Mouse (Mus musculus): ENCODE measurements at regions not wholly inside any gene's neighbourhood (a gene's known extent, or its start where the extent isn't known, plus 50 kb on each side); places are given as distances from the start of the nearest gene placed in this dataset.

DNA sequence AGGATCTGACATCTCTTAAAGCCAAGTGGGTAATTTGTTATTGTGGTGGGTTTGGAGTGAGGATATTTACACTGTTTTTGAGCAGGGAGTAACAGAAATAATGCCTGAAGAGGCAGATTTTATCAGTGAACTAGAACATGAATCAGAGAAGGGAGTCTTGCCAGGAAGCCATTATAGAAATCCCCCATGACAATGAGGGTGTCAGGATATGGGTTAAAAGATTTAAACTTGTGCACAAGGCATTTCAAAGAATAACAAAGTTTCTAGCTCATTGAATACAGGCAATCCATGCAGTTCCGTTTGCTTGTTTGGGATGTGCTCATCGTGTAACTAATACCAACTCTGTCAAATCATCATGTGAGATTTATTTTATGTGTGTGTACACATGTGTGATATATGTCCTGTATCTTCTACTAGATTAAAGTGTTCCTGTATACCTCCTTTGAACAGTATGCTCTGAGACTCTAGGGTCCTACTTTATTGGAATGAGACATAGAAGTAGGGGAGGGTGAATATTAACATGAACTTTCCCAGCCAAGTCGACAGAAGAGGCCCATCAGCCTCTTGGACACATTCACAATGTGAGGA is 134.0 kb upstream of the Cxxc4 start:
- WGBS, result 79% methylated on average over 3 of the region's 3 CpGs
- no peaks in the 10 kb centered on the region for H3K4me1 ChIP-seq (ENCODE audit: control insufficient read depth, insufficient read depth, low read length)
- TF ChIP-seq POLR2A (IDR thresholded peaks at IDR 0.05; ENCODE audit: borderline replicate concordance, control insufficient read depth, low read depth, low read length) (no peak), CTCF (IDR thresholded peaks at IDR 0.05; ENCODE audit: control insufficient read depth, insufficient read depth, low read length) (no peak)
- H3K27ac ChIP-seq (ENCODE audit: control insufficient read depth, insufficient read depth, low read depth, low read length, poor library complexity), result no peak overlapping the region
- no peak overlapping the region for H3K4me3 ChIP-seq (replicated peaks; ENCODE audit: control insufficient read depth, low read depth, low read length)

DNA sequence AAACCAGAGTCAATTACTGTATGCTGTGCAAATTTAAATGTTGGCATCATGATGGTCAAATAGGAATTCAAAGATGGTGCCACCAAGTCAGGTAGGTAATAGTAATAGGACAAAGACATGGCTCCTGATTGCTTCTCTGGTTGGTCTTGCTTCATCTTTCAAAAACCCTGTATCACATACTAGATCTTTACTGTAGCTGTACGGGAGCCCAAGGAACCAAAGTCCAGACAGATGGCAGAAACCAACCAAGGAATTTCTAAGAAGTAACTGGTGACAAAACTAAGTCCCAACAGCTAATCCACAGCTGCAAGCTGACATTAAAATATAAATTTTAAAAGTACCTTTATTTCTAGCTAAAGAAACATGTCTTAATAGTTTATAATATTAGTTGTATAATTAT is 131.7 kb upstream of the Cxxc4 start:
- TF ChIP-seq POLR2A (IDR thresholded peaks at IDR 0.05; ENCODE audit: borderline replicate concordance, control insufficient read depth, low read depth, low read length), result no peak
- no peak for TF ChIP-seq CTCF (IDR thresholded peaks at IDR 0.05; ENCODE audit: control insufficient read depth, insufficient read depth, low read length)
- Histone ChIP-seq H3K27ac (ENCODE audit: control insufficient read depth, insufficient read depth, low read depth, low read length, poor library complexity) (no peak overlapping the region), H3K4me3 (replicated peaks; ENCODE audit: control insufficient read depth, low read depth, low read length) (no peak overlapping the region), H3K4me1 (ENCODE audit: control insufficient read depth, insufficient read depth, low read length) (no peaks in the 10 kb centered on the region)
- 61% methylated on average over 1 of the region's 1 CpGs for WGBS

DNA sequence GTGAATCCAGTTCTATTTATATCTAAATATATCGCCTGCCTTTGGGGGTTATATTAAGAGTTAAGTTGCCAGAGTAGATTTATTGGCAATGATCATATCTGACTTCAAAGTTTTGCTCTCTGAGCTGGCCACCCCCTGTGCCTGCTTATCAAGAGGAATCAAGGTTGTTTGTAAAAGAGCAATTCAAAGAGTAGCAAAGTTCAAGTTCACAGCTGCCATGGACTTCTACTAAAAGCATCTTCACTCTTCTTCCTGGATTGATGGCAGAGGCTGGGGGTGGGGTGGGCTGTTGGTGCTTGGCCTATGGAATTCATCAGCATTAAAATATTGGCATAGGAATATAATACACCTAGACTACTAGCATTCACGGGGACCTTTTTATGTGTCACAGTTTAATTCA is 131.2 kb upstream of the Cxxc4 start:
- Histone ChIP-seq H3K4me3 (replicated peaks; ENCODE audit: control insufficient read depth, low read depth, low read length) (no peak overlapping the region), H3K4me1 (ENCODE audit: control insufficient read depth, insufficient read depth, low read length) (no peaks in the 10 kb centered on the region), H3K27ac (ENCODE audit: control insufficient read depth, insufficient read depth, low read depth, low read length, poor library complexity) (no peak overlapping the region)
- TF ChIP-seq POLR2A (IDR thresholded peaks at IDR 0.05; ENCODE audit: borderline replicate concordance, control insufficient read depth, low read depth, low read length) (no peak), CTCF (IDR thresholded peaks at IDR 0.05; ENCODE audit: control insufficient read depth, insufficient read depth, low read length) (no peak)
- 78% methylated on average over 2 of the region's 2 CpGs for WGBS

DNA sequence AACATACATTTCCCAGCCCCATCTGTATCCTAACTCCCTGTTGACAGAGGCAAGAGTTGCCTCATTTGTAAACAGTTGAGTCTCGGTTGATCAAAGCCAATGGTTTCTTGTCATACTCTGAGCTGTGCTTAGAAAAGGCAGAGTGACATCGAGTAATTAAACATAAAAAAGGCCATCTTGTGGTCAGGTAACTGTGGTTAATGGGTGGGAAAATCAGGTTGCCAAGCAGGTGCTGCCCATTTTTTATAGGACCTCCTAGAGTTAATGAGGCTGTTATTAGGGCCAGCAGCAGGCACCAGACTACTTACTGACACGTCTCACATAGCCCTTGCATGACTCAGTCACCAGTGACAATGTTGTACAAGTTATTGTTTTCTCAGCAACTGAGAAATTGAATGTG is 130.7 kb upstream of the Cxxc4 start:
- no peak overlapping the region for H3K4me3 ChIP-seq (replicated peaks; ENCODE audit: control insufficient read depth, low read depth, low read length)
- 74% methylated on average over 3 of the region's 3 CpGs for whole genome bisulfite sequencing
- no peak overlapping the region for H3K27ac ChIP-seq (ENCODE audit: control insufficient read depth, insufficient read depth, low read depth, low read length, poor library complexity)
- no peak for TF ChIP-seq POLR2A (IDR thresholded peaks at IDR 0.05; ENCODE audit: borderline replicate concordance, control insufficient read depth, low read depth, low read length)
- TF ChIP-seq CTCF (IDR thresholded peaks at IDR 0.05; ENCODE audit: control insufficient read depth, insufficient read depth, low read length), result no peak
- no peaks in the 10 kb centered on the region for H3K4me1 ChIP-seq (ENCODE audit: control insufficient read depth, insufficient read depth, low read length)

DNA sequence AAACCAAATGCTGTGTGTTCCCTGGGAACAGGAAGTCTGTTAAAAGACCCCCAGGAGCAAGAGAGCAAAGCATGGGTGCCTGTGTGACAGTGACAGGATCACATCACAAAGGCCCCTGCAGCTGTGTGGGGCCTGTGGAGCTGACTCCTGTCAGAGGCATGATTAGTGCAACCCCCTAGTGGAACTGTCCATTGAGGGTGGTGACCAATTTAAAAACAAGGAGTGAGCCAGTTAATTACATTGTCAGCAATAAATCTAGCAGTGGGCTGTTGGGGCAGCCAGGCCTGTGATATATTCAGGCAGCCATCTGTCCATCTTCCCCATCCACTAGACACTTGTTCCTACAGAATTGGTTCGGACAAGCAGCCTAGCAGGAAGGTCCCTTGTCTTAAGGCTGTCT is 121.8 kb upstream of the Cxxc4 start:
- WGBS, result 79% methylated on average over 1 of the region's 1 CpGs
- Histone ChIP-seq H3K27ac (ENCODE audit: control insufficient read depth, insufficient read depth, low read depth, low read length, poor library complexity) (no peak overlapping the region), H3K4me3 (replicated peaks; ENCODE audit: control insufficient read depth, low read depth, low read length) (no peak overlapping the region), H3K4me1 (ENCODE audit: control insufficient read depth, insufficient read depth, low read length) (no peaks in the 10 kb centered on the region)
- TF ChIP-seq CTCF (IDR thresholded peaks at IDR 0.05; ENCODE audit: control insufficient read depth, insufficient read depth, low read length), result no peak

DNA sequence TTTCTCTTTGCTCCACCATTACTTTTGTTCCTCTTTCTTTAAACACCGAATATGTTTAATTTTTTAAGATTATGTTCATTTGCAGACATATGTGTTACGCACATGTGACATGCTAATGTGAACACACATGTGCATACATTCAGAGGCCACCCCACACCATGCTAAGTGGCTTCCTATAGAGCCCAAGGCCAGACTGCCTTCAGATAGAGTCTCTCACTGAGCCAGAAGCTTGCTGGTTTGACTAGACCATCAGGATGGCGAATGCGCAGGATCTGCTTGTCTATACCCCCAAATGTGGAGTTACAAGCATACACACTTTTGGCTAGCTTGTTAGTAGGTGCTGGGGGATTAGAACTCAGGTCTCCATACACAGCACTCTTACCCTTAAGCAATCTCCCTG is 121.3 kb upstream of the Cxxc4 start:
- no peak overlapping the region for H3K4me3 ChIP-seq (replicated peaks; ENCODE audit: control insufficient read depth, low read depth, low read length)
- H3K4me1 ChIP-seq (ENCODE audit: control insufficient read depth, insufficient read depth, low read length), result no peaks in the 10 kb centered on the region
- TF ChIP-seq POLR2A (IDR thresholded peaks at IDR 0.05; ENCODE audit: borderline replicate concordance, control insufficient read depth, low read depth, low read length) (no peak), CTCF (IDR thresholded peaks at IDR 0.05; ENCODE audit: control insufficient read depth, insufficient read depth, low read length) (no peak)
- no peak overlapping the region for H3K27ac ChIP-seq (ENCODE audit: control insufficient read depth, insufficient read depth, low read depth, low read length, poor library complexity)
- WGBS, result 90% methylated on average over 4 of the region's 4 CpGs

DNA sequence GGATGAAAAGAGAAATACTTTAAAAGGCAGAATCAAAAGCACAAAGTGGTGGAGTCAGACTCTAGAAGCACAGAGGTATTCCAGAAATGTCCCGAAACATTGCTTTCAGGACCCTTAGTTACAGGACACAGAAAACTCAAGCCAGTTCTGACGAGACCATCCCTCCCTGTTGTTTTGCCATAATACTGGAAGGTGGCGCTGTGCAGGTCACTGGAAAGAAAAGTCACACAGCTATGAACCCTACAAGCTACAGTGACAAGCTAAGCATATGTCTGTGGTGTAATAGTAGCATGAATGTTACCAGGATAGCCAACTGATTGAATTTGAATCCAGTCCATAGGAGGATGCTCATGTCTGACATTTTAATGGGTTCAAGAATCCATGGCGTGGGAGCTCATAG is 117.4 kb upstream of the Cxxc4 start:
- 74% methylated on average over 4 of the region's 4 CpGs for WGBS
- H3K4me1 ChIP-seq (ENCODE audit: control insufficient read depth, insufficient read depth, low read length), result no peaks in the 10 kb centered on the region
- TF ChIP-seq POLR2A (IDR thresholded peaks at IDR 0.05; ENCODE audit: borderline replicate concordance, control insufficient read depth, low read depth, low read length) (no peak), CTCF (IDR thresholded peaks at IDR 0.05; ENCODE audit: control insufficient read depth, insufficient read depth, low read length) (no peak)
- H3K4me3 ChIP-seq (replicated peaks; ENCODE audit: control insufficient read depth, low read depth, low read length), result no peak overlapping the region
- no peak overlapping the region for H3K27ac ChIP-seq (ENCODE audit: control insufficient read depth, insufficient read depth, low read depth, low read length, poor library complexity)

DNA sequence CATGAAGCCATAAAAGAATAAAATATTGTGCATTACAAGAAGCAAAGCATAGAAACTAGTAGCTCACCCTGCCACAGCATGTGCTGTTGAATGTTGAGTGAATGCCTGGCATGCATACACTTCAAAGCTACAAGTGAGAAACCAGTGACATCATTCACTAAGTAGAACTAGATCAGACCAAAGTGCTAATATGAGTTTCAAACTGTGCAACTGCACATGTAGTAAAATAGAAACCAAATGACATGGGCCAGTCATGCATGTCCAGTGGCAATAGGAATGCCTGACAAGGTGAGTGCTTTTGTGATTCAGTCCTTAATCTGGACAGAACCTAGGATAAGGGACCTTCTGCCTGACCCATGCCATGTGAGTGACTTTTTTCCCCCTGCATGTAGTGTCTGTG is 111.3 kb upstream of the Cxxc4 start:
- no peak overlapping the region for H3K4me3 ChIP-seq (replicated peaks; ENCODE audit: control insufficient read depth, low read depth, low read length)
- no peak overlapping the region for H3K27ac ChIP-seq (ENCODE audit: control insufficient read depth, insufficient read depth, low read depth, low read length, poor library complexity)
- TF ChIP-seq CTCF (IDR thresholded peaks at IDR 0.05; ENCODE audit: control insufficient read depth, insufficient read depth, low read length) (no peak), POLR2A (IDR thresholded peaks at IDR 0.05; ENCODE audit: borderline replicate concordance, control insufficient read depth, low read depth, low read length) (no peak)
- no peaks in the 10 kb centered on the region for H3K4me1 ChIP-seq (ENCODE audit: control insufficient read depth, insufficient read depth, low read length)

DNA sequence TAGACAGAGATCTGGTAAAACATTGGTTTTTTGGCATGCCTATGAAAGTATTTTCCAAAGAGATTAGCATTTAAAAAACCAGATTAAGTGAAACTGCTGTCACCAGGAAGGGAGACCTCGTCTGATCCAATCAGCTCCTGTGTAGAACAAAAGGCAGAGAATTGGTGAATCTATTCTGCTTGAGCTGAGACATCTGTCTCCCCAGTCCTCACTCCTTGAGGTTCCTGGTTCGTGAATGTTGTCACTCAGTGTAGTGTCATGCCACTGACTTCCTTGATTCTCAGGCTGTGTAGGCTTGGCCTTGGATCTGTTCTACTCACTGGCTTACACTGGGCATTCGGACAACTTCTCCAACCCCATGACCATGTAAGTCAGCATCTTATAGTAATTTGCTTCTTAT is 105.9 kb upstream of the Cxxc4 start:
- TF ChIP-seq POLR2A (IDR thresholded peaks at IDR 0.05; ENCODE audit: borderline replicate concordance, control insufficient read depth, low read depth, low read length) (no peak), CTCF (IDR thresholded peaks at IDR 0.05; ENCODE audit: control insufficient read depth, insufficient read depth, low read length) (no peak)
- Histone ChIP-seq H3K4me1 (ENCODE audit: control insufficient read depth, insufficient read depth, low read length) (no peaks in the 10 kb centered on the region), H3K4me3 (replicated peaks; ENCODE audit: control insufficient read depth, low read depth, low read length) (no peak overlapping the region), H3K27ac (ENCODE audit: control insufficient read depth, insufficient read depth, low read depth, low read length, poor library complexity) (no peak overlapping the region)
- WGBS, result 54% methylated on average over 3 of the region's 3 CpGs

Measured in bone marrow, adult 2 months (tissue).